Mouse (Mus musculus): ENCODE measurements around the gene Eipr1. TPM values are rescaled to one million over a fixed set of nuclear protein-coding genes. Genes with fewer than 3 reads are reported as not detected.

The Eipr1 gene
- total RNA-seq (2021) (1 to 10 TPM; 8.6 to 8.7 TPM), polyA plus RNA-seq (2012; rRNA removed) (13.5 and 21.8 TPM in 2 replicates)
- long read RNA-seq, full-length matches to known transcripts, result 13 of 15 reads
- long read RNA-seq, partial matches to known transcripts, result 0 of 15 reads
- long read RNA-seq, other reads (novel, unspliced or antisense), result 2 of 15 reads

DNA sequence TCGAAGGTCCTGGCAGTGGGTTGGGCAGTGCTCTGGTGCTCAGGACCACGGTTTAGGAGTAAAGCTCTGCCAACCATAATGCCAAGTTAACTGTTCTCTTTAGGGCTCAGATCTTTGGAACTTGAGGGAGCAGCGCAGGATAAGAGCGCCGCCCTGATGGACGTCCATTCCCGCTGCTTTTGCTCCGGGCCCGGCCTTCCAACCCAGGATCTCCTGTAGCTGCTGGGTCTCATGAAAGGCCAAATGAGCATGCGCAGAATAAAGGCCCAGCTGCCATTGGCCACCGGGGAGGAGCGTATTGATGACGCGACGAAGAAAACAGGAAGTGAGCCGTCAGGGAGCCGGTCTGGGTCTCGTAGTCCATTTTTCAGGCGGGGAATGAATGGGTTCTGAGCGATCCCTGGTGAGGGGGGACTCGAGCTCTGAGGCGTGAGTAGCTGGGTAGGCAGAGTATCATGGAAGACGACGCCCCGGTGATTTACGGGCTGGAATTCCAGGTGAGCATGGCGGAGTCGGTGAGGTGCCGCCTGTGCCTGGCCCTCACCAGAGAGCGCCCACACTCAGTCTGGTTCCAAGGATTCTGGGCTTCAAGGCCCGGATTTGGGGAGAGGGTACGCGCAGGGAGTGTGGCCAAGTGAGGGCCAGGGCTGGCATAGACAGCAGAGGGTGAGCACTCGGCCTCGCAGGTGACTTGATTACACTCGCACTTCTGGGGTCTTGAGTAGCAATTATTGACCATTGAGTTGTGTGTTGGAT, at the start of gene Eipr1:
Eipr1 (plus strand) TSS at position 296 of the 756 bp plus-strand sequence.
- H3K27ac ChIP-seq, result peak within 1 kb of the TSS; percentile 69

DNA sequence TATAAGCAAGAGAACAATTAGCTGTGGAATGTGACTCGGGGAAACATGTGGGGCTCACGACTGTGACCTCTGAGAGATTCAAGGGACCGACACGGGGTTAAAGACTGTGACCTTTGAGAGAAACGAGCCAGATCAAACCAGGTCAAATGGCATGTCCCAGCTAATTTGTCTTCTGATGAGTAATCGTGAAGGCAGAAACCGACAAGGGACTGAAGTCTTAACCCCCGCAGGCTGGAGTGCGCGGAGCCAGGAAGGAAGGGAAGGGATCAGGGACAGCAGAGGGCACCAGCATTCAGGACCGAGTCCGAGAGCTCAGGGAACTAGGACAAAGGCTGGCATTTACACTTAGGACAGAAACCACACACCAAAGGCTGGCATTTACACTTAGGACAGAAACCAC, 47.2 kb upstream of the Eipr1 start:
- DNase-seq, result no peak
- Histone ChIP-seq H3K27ac (no peak overlapping the region), H3K4me3 (no peak overlapping the region), H3K4me1 (ENCODE audit: control insufficient read depth, insufficient read depth, low read length) (no peaks in the 10 kb centered on the region; the same call in 1 of the 2 replicates), H3K36me3 (ENCODE audit: control insufficient read depth, insufficient read depth, low read length) (no peaks in the 10 kb centered on the region), H3K9ac (ENCODE audit: low read depth, low read length) (no peak overlapping the region), H3K79me2 (replicated peaks; ENCODE audit: control insufficient read depth, insufficient read depth, low read length) (no peaks in the 10 kb centered on the region), H3K27me3 (ENCODE audit: control insufficient read depth, insufficient read depth, low read length) (no peaks in the 10 kb centered on the region)
- TF ChIP-seq CTCF (IDR thresholded peaks at IDR 0.05), result peak; percentile 29
- TF ChIP-seq EP300 (IDR thresholded peaks at IDR 0.05; ENCODE audit: insufficient read depth, low read depth, low read length), result no peak
- TF ChIP-seq POLR2A (IDR thresholded peaks at IDR 0.05; ENCODE audit: insufficient read depth, low read depth, low read length), result no peak
- WGBS, result 52% methylated on average over 12 of the region's 12 CpGs
- intact Hi-C loops (cut with DNase I), result loop anchor here (5.0 to 10.0 kb wide), 2 partner anchors 128 to 430 kb away; no protein-coding TSS in a partner anchor

More for the DNA sequence above, at the start of gene Eipr1:
- intact Hi-C loops (cut with DNase I), result loop anchor here (2.0 kb wide), 1 partner anchor 117 kb away; the partner anchor contains the start of gene Rps7
- peak within 1 kb of the TSS; percentile 99 for H3K4me3 ChIP-seq
- no peaks in the 10 kb centered on the region; the same call in 1 of the 2 replicates for H3K36me3 ChIP-seq (ENCODE audit: control insufficient read depth, insufficient read depth, low read length)
- TF ChIP-seq EP300 (IDR thresholded peaks at IDR 0.05; ENCODE audit: insufficient read depth, low read depth, low read length) (no peak), POLR2A (IDR thresholded peaks at IDR 0.05; ENCODE audit: insufficient read depth, low read depth, low read length) (peak; percentile 84), CTCF (IDR thresholded peaks at IDR 0.05) (peak; percentile 6; the same call in 1 of the 2 replicates)
- H3K27me3 ChIP-seq (ENCODE audit: control insufficient read depth, insufficient read depth, low read length), result no peaks in the 10 kb centered on the region
- peak; percentile 85 to 92 for DNase-seq
- H3K9ac ChIP-seq (ENCODE audit: low read depth, low read length), result peak within 1 kb of the TSS; percentile 49
- 4% methylated on average over 36 of the region's 36 CpGs for WGBS
- H3K79me2 ChIP-seq (replicated peaks; ENCODE audit: control insufficient read depth, insufficient read depth, low read length), result no peaks in the 10 kb centered on the region
- H3K4me1 ChIP-seq (ENCODE audit: control insufficient read depth, insufficient read depth, low read length), result peaks cover 5% of the 10 kb centered on the region

- no peak for DNase-seq
- no peaks in the 10 kb centered on the region for H3K36me3 ChIP-seq (ENCODE audit: control insufficient read depth, insufficient read depth, low read length)
- intact Hi-C loops (cut with DNase I), result loop anchor here (10.0 kb wide), 1 partner anchor 430 kb away; no protein-coding TSS in a partner anchor
- no peak overlapping the region for H3K27ac ChIP-seq
- no peaks in the 10 kb centered on the region for H3K79me2 ChIP-seq (replicated peaks; ENCODE audit: control insufficient read depth, insufficient read depth, low read length)
- no peaks in the 10 kb centered on the region; the same call in 1 of the 2 replicates for H3K4me1 ChIP-seq (ENCODE audit: control insufficient read depth, insufficient read depth, low read length)
- H3K27me3 ChIP-seq (ENCODE audit: control insufficient read depth, insufficient read depth, low read length), result no peaks in the 10 kb centered on the region
- WGBS, result 89% methylated on average over 6 of the region's 6 CpGs
- TF ChIP-seq POLR2A (IDR thresholded peaks at IDR 0.05; ENCODE audit: insufficient read depth, low read depth, low read length) (no peak), CTCF (IDR thresholded peaks at IDR 0.05) (no peak), EP300 (IDR thresholded peaks at IDR 0.05; ENCODE audit: insufficient read depth, low read depth, low read length) (no peak)
- H3K9ac ChIP-seq (ENCODE audit: low read depth, low read length), result no peak overlapping the region
- H3K4me3 ChIP-seq, result no peak overlapping the region
Measured at GRCm38 (mm10) chr12:28705204-28705603, 46.4 kb upstream of the Eipr1 start.

- Histone ChIP-seq H3K27ac (no peak overlapping the region), H3K4me3 (no peak overlapping the region), H3K9ac (ENCODE audit: low read depth, low read length) (no peak overlapping the region), H3K36me3 (ENCODE audit: control insufficient read depth, insufficient read depth, low read length) (no peaks in the 10 kb centered on the region), H3K27me3 (ENCODE audit: control insufficient read depth, insufficient read depth, low read length) (no peaks in the 10 kb centered on the region), H3K4me1 (ENCODE audit: control insufficient read depth, insufficient read depth, low read length) (no peaks in the 10 kb centered on the region), H3K79me2 (replicated peaks; ENCODE audit: control insufficient read depth, insufficient read depth, low read length) (no peaks in the 10 kb centered on the region)
- WGBS, result 83% methylated on average over 4 of the region's 4 CpGs
- DNase-seq, result no peak
- intact Hi-C loops (cut with DNase I), result loop anchor here (10.0 kb wide), 1 partner anchor 427 kb away; no protein-coding TSS in a partner anchor
- TF ChIP-seq CTCF (IDR thresholded peaks at IDR 0.05), result no peak
- no peak for TF ChIP-seq EP300 (IDR thresholded peaks at IDR 0.05; ENCODE audit: insufficient read depth, low read depth, low read length)
- TF ChIP-seq POLR2A (IDR thresholded peaks at IDR 0.05; ENCODE audit: insufficient read depth, low read depth, low read length), result no peak
Measured at GRCm38 (mm10) chr12:28708154-28708553, 43.4 kb upstream of the Eipr1 start.

DNA sequence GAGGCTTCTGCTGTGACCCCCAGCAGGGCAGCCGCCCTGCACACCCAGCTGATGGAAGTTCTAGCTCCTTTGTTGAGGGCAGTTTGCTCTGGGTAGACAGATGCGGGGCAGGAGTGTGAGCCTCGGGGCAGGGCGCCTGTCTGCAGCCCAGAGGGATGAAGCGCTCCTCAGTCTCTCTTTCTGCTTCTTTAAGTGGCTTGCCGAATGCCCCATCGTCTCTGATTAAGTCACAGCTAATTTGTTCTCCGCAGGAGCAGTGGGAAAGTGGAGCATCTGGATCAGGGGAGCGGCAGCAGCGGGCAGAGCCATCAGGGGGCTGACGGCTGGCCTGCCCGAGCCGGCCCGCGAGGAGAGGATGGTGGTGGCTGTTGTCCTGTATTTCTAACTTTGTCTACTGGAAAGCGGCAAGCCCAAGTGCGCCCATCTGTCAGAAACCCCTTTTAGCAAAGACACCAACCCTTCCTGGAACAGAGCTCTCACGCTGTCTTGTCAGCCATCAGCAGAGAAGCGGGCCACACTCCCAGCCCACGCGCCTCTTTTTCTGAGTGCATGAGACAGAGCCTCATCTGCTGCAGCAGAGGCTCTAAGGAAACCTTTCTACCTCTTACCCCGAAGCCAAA, 40.9 kb upstream of the Eipr1 start:
- Histone ChIP-seq H3K27ac (no peak overlapping the region), H3K4me1 (ENCODE audit: control insufficient read depth, insufficient read depth, low read length) (no peaks in the 10 kb centered on the region), H3K27me3 (ENCODE audit: control insufficient read depth, insufficient read depth, low read length) (no peaks in the 10 kb centered on the region), H3K9ac (ENCODE audit: low read depth, low read length) (no peak overlapping the region), H3K79me2 (replicated peaks; ENCODE audit: control insufficient read depth, insufficient read depth, low read length) (no peaks in the 10 kb centered on the region), H3K36me3 (ENCODE audit: control insufficient read depth, insufficient read depth, low read length) (no peaks in the 10 kb centered on the region), H3K4me3 (no peak overlapping the region)
- 82% methylated on average over 22 of the region's 22 CpGs for WGBS
- no peak for DNase-seq
- intact Hi-C loops (cut with DNase I), result no loop called here
- TF ChIP-seq POLR2A (IDR thresholded peaks at IDR 0.05; ENCODE audit: insufficient read depth, low read depth, low read length), result no peak
- no peak for TF ChIP-seq EP300 (IDR thresholded peaks at IDR 0.05; ENCODE audit: insufficient read depth, low read depth, low read length)
- no peak for TF ChIP-seq CTCF (IDR thresholded peaks at IDR 0.05)

All from heart, adult 2 months (tissue).